Mouse (Mus musculus) hematopoietic stem cell, adult 5-6 weeks (primary cell): Measurements from ENCODE around the gene Nktr. TPM values are rescaled to one million over a fixed set of nuclear protein-coding genes. Genes with fewer than 3 reads are reported as not detected.

Experiments used
- ATAC-seq, 2 experiments: fragments of 125-278 bp in 1 of 2; replicated peaks in 1 of 2; 2 replicates each; pipeline ENCODE4 v1.8.0; 2016 to 2017; ENCODE audit warnings: inconsistent platforms in 2 of 2, mild to moderate bottlenecking in 2 of 2, moderate number of reproducible peaks in 2 of 2, low read depth in 1 of 2, moderate TSS enrichment in 1 of 2; ENCODE audit not compliant: low FRiP score in 2 of 2, poor library complexity in 2 of 2, severe bottlenecking in 2 of 2, insufficient read depth in 1 of 2, low TSS enrichment in 1 of 2
- total RNA-seq: library from RNA; stranded (forward); fragments of 172-1452, 232-1000 nt; gene quantifications from 2 replicates; pipeline ENCODE4 v1.2.3, GENCODE M21; 2017

Nktr gene
- total RNA-seq, 1 experiment from 2014 or later: 155 TPM

DNA sequence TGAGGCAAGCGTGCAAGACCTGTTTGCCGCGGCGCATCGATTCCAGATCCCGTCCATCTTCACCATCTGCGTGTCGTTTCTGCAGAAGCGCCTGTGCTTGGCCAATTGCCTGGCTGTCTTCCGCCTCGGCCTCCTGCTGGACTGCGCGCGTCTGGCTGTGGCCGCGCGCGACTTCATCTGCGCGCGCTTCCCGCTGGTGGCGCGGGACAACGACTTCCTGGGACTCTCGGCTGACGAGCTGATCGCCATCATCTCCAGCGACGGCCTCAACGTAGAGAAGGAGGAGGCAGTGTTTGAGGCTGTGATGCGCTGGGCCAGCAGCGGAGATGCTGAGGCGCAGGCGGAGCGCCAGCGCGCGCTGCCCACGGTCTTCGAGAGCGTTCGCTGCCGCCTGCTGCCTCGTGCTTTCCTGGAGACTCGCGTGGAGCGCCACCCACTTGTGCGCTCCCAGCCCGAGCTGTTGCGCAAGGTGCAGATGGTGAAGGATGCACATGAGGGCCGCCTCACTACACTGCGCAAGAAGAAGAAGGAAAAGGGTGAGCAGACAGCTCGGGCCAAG, 59.2 kb downstream of the Nktr start:
- peak in 1 of 2 experiments; percentile 22; a peak in 2 of 4 replicates for ATAC-seq

DNA sequence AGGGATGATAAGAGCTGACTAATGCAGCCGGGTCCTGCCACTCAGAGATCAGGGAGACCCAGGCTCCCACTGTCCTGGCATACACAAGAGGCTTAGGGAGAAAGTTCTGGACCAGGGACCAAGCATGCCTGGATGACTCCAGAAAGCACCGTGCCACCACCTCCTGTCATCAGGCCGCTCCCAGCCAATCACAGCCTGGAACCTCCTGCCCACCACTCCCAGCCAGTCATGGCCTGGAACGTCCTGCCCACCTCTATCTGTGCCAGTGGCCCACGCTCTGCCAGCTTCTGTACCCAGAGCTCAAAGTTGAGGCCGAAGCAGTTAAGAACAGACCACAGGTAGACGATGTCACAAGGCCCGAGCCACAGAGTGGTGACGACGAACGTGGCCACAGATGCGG, 65.8 kb downstream of the Nktr start:
- no peak for ATAC-seq

DNA sequence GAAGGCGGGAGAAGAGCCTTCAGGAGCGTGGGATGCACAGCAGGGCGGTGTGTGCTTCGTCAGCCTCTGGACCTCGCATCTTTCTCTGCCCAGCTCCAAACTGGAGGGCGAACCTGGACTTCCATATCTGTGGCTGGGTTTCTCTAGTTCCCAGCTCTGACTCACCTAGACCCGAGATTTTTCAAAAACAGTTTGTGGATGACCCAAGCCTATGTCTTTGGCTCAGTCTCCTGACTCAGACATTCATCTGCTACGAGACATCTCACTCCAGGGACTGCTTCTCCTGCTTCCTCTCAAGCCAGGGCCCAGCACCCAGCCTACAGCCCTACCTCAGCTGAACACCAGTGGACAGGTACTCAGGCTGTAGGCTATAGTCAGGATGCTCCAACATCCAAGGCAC, 66.3 kb downstream of the Nktr start:
- ATAC-seq: no peak

DNA sequence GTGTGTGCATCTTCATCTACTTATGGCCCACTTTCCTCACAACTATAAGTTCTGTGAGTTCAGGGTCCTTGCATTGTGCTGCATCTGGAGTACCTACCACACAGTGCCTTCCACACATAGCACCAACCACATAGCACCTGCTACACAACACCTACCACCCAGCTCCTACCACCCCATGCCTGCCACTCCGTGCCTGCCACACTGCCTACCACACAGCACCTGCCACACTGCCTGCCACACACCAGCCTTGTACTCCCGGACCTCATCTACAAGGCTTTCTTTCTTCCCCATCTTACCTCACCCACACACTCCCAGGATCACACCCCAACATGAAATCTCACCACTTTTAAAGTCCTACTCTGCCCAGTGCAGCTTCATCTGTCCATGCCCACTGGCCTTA, 67.4 kb downstream of the Nktr start:
- no peak for ATAC-seq

- 0 out of 4 replicates have a peak, but pooled peaks of 1 of the 2 experiments have one; percentile 49 for ATAC-seq
Observed at GRCm38 (mm10) chr9:121791206-121791605, 72.2 kb downstream of the Nktr start.

DNA sequence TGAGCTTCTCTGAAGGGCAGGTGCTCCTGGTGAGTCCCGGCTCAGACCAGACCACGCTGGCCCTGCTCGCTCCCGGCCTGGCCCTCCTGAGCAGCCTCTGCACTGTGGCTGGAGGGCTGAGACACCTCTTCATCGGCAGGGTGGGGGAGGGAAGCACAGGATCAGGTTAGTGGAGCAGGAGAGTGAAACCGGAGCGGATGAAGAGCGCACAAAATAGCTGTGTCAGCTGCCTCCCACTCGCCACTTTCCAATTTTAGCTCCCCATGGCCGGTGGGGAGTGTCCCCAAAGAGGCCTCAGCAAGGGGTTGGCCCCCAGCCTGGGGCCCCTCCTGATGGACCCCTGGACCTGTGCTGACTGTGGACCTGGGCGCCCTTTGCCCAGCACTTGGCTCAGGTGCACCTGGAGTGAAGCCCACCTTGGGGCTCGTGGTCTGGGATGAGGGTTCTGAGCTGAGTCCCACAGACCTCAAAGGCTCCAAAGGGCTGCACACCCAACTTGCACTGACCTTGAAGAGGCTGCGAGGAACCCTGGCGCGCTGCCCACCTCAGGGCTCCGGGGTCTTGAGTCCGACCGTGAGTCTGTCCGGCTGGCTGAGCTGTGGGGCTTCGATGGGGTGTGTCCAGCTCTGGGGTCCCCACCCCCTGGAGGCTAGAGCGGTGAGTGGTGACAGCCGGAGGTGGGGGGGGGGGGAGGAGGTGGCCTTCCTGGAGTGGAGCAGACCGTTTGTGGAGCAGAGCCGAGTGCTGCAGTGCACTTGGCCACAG, 73.0 kb downstream of the Nktr start, which contains the start of gene Hhatl:
Gene Hhatl (minus strand): TSS at position 751 of the 765 bp plus-strand sequence.
- no peak for ATAC-seq

GRCm38 (mm10) chr9:121794972-121795539, 76.1 kb downstream of the Nktr start:
- no peak for ATAC-seq

DNA sequence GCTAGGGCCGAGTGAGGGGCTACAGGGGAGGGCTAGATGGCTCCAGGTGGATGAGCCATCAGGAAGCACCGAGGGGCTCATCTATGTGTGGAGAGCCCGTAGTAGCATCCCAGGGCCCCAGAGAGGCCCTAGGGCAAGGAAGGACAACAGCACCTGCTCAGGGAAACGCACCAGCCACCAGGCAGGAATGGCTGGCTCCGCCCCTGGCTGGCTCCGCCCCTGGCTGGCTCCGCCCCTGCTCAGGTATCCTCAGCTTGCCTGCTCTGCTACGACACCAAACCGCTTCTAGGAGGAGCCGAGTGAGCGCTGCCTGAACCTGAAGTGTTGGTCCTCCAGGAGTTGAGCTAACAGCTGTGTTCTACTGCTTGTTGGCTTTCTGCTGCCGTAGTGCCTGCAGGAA, 78.8 kb downstream of the Nktr start:
- ATAC-seq: no peak

- no peak for ATAC-seq
Observed at GRCm38 (mm10) chr9:121798887-121799520, 80.0 kb downstream of the Nktr start.

DNA sequence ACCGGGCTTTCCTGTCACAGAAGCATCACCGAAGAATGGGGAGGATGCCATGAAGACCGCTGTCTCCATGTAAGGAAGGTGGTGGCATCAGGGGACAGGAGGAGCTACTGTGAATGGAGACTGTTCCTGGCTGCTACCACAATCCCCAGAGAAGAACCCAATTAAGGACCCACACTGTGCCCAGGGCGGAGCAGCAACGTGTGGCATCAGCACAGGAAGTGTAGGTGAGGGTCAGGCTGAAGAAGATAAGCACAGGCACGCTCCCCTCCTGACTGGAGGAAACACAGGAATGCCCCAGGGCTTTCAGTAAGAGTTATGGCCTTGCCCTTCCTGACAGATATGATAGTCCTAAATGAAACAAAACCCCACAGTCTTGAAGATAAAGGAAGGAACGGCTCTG, 83.8 kb downstream of the Nktr start:
- peak in 1 of 2 experiments; percentile 4; a peak in 2 of 4 replicates for ATAC-seq

Other genes with a start within 250 kb of the Nktr start
- not detected in 2 replicates for gene Cck, start 223.5 kb upstream of the Nktr start, total RNA-seq
- gene Lyzl4, start 77.1 kb upstream of the Nktr start, total RNA-seq: not detected in 2 replicates
- gene Vipr1, start 76.5 kb upstream of the Nktr start, total RNA-seq: 0.25 and 0.45 TPM in 2 replicates
- 4.3 and 4.4 TPM in 2 replicates for gene Sec22c, start 13.7 kb upstream of the Nktr start, total RNA-seq
- gene Ss18l2, start 8.8 kb upstream of the Nktr start, total RNA-seq: 27.1 and 30.0 TPM in 2 replicates
- 2.8 and 3.0 TPM in 2 replicates for gene Zfp651, start 40.2 kb downstream of the Nktr start, total RNA-seq
- not detected in 2 replicates for gene Klhl40, start 58.4 kb downstream of the Nktr start, total RNA-seq
- not detected in 2 replicates for gene Hhatl, start 73.3 kb downstream of the Nktr start, total RNA-seq
- gene Ccdc13, start 120.3 kb downstream of the Nktr start, total RNA-seq: 0.50 TPM in 1 of 2 replicates, not detected in the other
- gene Higd1a, start 139.2 kb downstream of the Nktr start, total RNA-seq: 15.9 and 26.9 TPM in 2 replicates
- gene Ackr2, start 179.2 kb downstream of the Nktr start, total RNA-seq: not detected in 2 replicates
- not detected in 2 replicates for gene Cyp8b1, start 197.1 kb downstream of the Nktr start, total RNA-seq
- 0.38 TPM in 1 of 2 replicates, not detected in the other for gene Fam198a, start 231.8 kb downstream of the Nktr start, total RNA-seq